Mouse (Mus musculus) inflammation-experienced regulatory T-cells, adult 6 months (primary cell): ENCODE measurements around the gene Aym1. TPM values are rescaled to one million over a fixed set of nuclear protein-coding genes. Genes with fewer than 3 reads are reported as not detected.

Source experiments
- polyA plus RNA-seq, 3 experiments: library from polyadenylated mRNA; unstranded; fragments of 100-300 nt; shearing (Covaris generic); gene quantifications; one replicate each; pipeline ENCODE4 v1.2.1; 2017

Gene Aym1
- polyA plus RNA-seq, 3 experiments from 2014 or later, result not detected

Other genes with a start within 250 kb of the Aym1 start
- 1 to 10 TPM; 1.4 to 3.2 (median 1.4) TPM for gene 2900026A02Rik, start 136.1 kb upstream of the Aym1 start, polyA plus RNA-seq
- gene Tmem211, start 130.4 kb upstream of the Aym1 start, polyA plus RNA-seq, result not detected
- not detected for gene Sgsm1, start 46.5 kb upstream of the Aym1 start, polyA plus RNA-seq
- gene Wscd2, start 133.0 kb downstream of the Aym1 start, polyA plus RNA-seq, result 1 to 10 TPM; 1.7 to 2.5 (median 1.9) TPM